Mouse (Mus musculus): ENCODE measurements around the gene Myh2.

Gene Myh2

DNA sequence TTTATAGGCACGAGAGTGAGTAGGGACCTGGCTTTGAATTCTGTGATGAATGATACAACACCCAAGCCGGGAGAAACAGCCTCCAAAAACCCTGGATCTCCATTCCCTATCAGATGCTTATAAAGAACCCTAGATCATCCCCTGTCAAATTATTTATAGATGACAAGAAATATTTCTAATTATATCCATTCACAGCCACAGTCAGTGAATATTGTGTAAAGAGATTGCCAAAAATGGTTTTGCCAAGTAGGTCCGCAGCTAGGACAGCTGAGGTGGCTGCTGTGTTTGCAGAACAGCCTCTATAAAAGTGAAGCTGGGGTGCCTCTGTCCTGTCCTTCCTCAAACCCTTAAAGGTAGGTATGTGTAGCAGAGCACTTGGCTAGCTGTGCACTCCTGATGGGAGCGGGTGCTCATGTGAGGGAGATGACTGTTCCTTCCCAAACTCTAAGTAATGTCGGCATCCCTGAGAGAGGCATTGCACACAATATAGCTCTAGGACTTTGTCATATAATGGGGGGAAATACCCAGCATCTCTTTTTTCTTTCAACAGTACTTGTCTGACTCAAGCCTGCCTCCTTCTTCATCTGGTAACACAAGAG is 66.8 kb downstream of the Myh2 start, which contains the start of gene Myh4:
Gene Myh4, plus strand, starts transcription at position 549 of the 599 bp plus-strand sequence.
- no peak for DNase-seq (ENCODE audit: low spot score in 2 of 2)

DNA sequence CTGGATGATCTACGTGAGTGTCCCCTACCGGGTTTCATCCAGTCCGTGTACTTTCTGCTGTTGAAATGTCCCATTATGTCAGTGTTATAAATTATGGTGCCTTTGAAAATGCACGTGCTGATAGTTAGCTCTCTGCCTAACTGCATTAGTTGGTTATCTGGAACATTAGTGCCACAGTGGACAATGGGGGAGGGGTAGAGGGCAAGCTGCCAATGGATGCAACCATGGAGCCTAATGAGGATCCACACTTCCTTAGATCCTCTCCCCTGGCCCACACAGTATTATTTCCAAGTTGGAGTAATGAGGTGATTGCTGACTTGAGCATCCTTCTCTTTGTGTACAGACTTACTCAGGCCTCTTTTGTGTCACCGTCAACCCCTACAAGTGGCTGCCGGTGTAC is 70.2 kb downstream of the Myh2 start:
- DNase-seq (ENCODE audit: low spot score in 2 of 2), result no peak

Measured in cerebellum, postnatal 4 days (tissue).